Mouse (Mus musculus) urinary bladder, postnatal 25 days (tissue): ENCODE measurements at regions not wholly inside any gene's neighbourhood (a gene's known extent, or its start where the extent isn't known, plus 50 kb on each side); places are given as distances from the start of the nearest gene placed in this dataset.
"Not testable (repeated sequence)": the region's sequence is repeated elsewhere in the genome, so short reads cannot be mapped to it uniquely, and the experiment has no call there.

Experiments used
- DNase-seq: peaks from one replicate; pipeline ENCODE4 v3.0.0; 2022; ENCODE audit warnings: low spot score

DNA sequence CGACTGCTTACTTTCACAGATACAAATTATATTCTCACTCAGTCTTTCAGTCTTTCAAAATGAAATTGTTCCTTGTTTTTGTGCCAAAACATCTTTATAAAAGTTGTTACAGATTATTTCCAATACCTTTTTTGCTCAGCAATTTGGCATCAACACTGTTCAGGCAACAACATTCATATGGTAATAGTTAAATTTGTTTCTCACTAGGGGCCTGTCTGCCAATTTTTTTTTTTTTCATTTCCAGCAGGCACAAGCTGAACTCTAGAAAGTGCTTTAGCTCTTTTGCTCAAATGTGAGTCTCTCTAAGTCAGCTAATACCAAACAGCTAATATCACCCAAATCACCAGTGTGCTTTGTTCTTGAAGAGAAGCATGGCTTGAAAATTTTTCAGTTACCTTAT lies 199.4 kb downstream of the Antxr2 start:
- DNase-seq, result no peak

DNA sequence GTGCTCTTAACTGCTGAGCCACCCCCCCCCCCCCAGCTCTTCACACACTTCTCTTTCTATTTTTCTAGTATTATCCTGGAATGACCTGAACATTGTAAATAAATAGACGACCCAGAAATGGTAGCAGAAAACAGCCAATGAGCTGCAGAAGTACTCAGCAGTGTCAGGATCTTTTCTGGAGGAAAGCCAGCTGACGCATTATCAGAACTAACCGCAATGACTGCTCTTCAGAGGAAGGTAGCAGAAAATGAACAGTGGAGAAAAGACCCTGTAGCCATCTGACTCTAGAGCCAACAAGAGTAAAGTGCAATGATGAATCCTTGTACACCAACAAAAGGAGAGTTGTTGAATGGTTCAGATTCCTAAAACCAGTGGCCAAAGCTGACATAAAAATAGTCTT lies 213.4 kb downstream of the Antxr2 start:
- DNase-seq, result no peak

DNA sequence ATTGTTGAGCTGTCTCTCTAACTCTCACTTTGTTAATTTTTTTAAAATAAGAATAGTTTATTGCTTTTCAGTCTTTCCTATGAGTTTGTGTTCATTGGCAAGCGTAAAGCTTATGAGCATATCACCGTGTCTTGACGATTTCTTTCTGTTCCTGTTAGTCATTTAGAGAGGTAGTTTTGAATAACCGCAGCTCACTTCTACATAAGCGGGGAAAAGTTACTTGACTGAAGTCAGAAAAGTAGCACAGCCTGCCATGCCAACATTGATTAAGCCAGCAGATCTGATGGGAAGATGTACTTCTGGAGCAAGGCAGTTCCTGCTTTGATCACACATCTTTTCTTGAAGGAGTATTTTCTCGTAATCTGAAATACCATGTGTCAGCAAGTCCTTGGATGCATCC lies 215.5 kb downstream of the Antxr2 start:
- no peak for DNase-seq

DNA sequence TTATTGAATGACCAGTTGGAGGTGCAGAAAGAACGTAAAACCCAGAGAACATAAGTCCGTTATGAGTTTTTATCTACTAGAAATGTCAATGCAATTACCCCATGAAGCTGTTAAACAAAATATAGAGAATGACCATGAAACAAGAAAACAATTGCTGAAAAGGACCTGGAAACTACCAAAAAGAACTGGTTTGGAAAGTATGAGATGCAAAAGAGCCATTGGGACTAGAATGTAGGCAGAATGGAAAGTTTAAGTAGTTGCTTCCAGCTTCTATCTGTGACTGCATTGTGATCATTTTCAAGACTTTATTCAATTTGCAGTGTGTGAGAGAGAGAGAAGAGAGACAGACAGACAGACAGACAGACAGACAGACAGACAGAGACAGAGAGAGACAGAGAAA lies 216.1 kb downstream of the Antxr2 start:
- no peak for DNase-seq

DNA sequence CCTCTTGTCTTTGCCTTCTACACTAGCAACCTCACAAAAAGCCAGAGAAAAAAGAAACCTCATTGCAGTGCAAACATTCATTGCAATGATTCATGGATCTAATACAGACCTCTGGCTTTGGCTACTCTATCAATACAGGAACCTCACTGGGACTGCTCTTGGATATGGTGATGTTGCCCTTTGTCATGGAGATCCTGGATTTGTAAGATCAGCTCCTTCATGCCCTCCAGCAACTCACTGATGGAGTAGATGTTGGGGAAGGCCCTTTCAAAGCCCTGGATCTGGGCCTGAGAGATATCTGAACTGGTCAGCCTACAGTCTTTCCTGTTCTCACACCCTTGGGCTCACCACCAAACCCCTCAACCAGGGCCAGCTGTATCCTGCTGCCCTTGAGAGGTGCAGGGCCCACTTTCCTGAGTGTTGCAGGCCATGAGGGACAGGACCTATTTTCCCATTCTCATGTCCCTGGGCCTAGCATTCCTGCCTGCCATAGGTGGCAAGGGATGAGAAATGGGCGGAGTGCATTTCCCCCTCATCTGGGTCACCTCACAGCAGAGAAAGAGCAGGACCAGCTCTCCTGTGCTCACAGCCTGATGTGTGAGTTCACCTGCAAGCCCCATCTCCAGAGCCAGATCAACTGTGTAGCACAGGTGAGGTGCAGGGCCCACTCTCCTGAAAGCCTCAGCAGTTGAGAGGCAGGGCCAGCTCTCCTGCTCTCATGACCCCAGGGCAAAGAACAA lies 218.1 kb downstream of the Antxr2 start:
- no peak for DNase-seq

DNA sequence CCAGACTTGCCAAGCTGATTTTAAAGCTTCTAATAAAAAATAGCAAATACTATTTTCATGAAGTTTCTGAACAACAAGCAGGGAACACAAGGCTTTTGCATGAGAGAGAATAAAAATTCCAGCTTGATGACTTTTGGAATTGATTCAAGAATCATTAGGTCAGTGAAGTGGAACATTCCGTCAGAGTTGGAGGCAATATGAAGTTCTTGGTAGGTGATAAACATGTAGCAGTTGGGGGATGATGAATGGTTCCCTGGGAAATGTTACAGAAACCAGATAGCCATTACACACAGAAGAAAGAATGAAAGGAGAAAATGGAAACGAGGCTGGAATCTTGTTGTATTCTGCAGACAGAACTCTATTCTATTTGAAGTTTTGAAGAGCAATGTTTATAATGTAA lies 221.8 kb downstream of the Antxr2 start:
- DNase-seq, result no peak

DNA sequence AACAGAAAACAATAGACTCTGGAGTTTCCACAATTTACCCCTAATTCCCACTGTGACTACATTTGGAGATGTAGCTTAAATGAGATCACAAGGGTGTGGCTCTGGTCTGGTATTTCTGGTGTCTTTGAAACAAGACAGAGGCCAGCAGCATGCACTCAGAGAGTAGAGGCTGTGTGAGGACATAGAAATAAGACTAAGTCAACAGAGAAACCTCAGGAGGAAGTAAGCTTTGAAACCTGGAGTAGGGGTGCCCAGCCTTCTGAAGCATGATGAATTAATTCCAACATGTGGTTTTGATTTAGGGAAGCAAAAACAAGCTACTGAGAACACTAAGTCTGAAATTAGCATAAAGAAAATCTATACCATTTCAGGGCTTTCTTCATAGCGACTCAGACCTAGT lies 223.7 kb downstream of the Antxr2 start:
- DNase-seq, result no peak

DNA sequence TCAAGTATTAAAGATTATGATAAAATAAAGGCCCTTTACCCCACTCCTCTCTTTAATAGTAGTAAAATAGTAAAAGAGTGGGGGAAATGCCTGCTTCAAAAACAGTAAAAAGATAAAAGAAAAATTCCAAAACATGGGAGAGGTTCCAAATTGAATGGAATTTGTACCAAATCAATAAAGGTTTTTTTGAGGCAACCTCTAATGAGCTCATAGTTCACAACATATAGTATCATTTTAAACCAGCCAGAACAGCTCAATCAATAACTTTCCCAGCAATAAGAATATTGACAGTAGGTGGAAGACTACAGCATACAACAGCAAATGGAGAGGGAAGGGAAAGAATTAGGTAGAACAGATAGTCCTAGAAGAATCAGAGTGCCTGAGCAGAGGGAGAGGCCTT lies 224.1 kb downstream of the Antxr2 start:
- DNase-seq, result no peak

DNA sequence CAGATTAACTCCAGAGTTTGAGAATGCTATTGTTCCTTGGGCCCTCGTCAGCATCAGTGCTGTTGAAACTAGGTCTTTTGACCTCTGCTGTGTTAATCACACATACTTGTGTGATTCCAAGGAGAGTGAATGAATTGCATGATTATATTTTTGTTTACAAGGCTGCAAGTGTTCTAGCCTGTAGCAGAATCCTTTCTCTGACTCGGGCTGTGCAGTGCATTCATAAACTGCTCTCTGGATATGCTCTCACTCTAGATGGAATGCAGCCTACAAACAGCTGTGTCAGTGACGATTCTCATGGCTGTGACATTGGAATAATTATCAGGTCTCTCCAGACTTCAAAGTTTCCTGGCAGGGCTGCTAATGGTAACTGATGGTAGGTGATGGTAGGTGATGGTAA lies 230.8 kb downstream of the Antxr2 start:
- DNase-seq, result no peak

DNA sequence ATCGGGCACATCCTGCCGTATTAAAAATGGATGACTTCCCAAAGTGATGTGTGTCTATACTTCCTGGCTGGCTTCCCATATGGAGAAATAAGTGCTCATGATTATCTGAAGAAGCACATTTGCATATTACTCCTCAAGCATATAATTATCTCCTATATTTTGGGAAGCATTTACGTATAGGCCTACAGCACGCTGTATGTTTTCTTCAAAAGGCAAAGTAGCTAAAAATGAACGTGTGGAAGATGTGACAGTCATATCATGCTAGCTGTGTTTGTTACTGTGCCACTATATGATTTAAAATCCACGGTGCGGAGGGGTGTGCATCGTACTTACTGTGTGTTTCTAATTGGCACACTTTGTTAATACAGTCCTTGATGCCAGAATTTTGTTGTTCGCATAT lies 242.7 kb downstream of the Antxr2 start:
- DNase-seq, result no peak

DNA sequence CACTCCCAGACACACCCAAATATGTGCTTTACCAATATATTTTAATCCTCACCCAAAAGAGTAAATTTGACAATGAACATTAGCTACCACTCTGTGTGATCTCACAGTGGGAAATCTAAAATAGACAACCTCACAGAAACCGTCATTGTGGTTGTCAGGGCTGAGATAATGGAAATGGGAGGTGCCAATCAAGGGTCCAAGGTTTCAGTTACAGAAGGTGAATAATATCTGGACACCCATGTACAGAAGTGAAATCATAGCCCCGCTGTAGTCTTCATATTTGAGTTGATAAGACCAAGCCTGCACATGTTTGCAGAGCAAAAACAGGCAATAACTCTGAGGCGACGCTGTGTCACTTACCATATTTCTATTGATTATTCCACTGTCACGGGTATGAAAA lies 243.8 kb downstream of the Antxr2 start:
- DNase-seq, result no peak

DNA sequence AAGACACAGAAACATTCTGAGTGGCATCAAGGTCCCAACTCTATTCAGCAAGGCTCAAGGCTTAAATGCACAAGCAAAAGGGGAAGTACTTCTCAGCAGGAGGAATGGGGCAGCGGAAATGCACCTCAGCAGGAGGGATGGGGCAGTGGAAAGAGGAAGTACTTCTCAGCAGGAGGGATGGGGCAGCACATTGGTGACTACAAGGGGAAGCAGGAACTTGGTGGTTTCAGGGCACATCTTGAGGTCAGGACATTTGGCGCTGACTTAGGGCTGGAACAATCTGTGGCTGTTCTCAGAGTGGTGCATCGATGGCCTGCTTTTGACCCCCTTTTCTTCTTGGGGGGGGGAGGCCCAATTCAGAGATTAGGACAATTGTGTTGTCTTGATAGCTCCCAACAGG lies 255.7 kb downstream of the Antxr2 start:
- not testable (repeated sequence) for DNase-seq

DNA sequence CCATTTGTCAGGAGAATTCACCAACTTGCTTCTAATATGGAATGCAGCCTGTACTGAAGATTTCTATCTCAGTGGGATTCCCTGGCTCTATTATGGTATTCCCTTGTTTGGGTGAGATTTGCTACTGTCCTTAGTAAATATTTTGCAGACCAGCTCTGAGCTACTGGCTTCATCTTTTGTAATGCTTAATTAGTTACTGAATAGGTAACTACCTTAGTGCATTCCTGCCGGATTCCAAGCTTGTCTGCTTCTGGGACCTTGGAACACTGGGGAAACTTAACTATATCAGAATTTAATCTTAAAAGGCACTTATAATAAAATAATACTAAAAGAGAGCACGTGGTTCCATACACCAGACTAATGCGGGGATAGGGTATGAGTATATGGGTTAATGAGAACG lies 257.4 kb downstream of the Antxr2 start:
- DNase-seq, result not testable (repeated sequence)

DNA sequence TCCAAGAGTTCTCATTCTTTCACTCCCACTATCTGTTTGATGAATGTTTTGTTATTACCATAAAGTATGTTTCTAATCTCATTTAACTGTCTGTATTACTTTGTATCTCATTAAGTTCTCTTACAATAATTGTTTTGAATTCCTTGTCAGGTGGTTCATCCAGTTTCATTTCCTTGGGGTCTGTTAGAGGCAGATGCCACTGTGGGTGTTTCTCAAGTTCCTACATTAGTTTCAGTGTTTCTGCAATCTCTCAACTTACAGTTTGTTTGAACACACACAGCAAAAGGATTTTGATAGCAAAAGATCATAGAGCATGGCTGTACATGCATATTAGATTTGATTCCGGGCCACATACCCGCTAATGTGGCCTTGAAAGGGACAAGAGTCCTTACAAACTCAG lies 280.5 kb upstream of the Gk2 start:
- no peak for DNase-seq

DNA sequence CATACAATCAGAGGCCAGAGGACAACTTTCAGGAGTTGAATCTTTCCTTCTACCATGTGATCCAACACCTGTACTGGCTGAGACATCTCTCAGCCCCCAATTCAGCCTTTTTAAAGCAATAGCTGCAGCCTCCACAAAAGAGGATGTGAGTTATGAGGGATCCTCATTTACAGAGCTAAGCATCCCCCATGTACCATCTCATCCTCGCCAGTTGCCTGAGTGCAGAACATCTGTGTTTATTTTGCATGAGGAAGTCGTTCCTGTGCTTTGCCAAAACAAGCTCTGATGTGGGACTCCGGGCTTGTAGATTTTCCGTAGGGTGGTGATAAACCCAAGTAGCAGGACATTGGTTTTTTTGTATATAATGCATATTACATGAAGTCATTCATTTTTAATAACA lies 274.1 kb upstream of the Gk2 start:
- no peak for DNase-seq

DNA sequence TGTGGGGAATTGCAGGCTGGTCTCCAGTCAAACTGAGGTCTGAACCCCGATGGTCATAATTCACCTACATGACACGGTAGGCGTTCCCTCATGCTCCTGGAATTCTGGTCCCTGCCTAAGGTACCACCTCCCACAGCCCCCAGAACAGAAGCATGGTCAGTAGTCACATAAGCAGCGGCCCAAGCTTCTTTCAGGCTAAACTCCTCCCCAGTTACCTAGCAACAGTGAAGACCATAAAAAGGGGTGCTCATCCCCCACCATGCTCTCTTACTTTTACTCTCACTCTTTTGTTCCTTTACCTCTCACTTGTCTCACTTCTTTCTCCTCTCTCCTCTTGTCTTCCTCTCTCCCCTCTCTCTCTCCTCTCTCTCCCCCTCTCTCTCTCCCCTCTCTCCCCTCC lies 262.5 kb upstream of the Gk2 start:
- DNase-seq, result not testable (repeated sequence)

DNA sequence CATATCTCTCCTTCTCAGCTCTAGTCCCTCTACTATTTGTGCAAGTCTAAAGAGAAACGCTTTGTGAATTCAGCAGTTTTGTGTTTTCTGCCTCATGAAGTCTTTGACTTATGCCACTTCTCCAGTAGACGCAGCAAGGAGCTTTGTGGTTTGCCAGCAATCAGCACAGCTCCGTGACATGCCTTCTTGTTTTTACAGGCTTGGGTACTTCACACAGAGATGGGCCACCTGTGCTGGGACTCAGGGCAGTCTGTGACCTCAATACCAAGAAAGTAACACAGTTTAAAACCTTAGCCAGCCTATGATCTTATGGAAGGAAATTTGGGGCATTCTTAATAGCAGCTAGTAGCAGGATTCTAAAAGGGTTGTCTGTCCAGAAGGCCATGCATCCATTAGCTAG lies 248.4 kb upstream of the Gk2 start:
- no peak for DNase-seq

DNA sequence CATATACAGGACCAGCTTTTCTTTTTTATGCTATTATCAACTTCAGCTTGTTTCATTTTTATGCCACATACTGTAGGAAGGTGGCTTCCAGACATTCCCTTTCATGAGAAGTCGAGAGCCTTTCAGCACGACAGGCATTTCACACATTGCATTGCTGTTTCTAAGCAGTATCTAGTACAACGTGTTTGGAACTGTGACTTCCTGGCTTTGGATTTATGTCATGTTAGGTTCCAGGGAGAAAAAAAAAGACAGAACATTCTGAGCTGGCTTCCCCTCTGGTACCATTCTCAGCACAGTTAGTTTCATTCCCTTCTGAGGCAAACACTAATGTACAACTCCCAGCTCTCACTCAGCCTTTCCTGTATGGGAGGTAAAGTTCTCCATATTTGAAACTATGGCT lies 243.7 kb upstream of the Gk2 start:
- DNase-seq, result no peak

DNA sequence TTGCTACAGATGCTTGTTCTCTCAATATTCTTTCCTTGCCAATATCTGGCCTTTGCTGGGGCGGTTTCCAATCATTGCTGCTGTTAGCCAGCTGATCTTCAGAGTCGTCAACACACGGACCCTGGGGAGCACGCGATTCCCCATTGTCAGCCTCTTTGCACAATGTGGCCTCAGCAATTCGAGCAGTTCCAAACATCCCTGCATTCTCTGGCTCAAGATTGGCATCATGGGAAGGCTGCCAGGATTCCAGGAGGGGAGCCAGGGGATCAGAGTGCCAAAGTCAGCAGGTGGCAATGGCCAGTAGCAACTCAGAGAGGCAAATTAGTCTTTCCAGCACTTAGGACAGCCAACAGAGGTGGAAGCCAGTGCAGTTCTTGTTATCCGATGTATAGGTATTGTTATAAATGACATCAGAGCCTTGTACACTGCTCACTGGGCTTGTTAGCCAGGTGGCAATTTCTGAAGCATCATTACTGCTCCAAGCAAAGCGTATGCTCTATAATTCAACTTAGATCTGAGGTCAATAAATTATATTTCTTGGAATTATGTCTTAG lies 240.8 kb upstream of the Gk2 start:
- peak; percentile 3 for DNase-seq

DNA sequence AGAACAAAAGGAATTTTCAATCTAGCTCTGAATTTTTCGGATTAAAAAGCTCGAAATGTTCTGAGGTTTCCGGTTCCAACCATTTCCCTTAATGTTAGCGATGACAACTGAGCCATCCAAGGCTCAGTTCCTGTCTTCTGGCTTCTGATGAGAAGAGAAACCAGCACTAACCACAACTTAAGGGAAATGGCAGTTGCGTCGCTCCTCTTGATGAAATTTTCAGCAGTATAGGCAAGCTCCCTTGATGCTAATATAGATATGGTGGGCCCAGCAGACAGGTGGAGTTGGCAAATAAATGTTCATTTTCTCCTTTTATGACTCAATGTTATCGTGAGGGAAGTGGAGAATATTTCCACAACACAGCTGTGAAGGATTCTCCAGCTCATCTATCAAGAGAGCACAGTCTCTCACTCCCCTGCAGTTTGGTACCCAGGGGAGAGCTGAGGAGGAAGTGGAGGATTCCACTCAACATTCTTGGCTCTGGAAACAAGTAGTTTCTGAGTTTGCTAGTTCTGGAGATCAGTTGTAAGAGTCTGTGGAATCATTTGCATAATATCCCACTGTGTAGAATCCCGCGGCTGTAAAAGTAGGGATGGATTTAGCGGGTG lies 236.6 kb upstream of the Gk2 start:
- DNase-seq, result no peak

DNA sequence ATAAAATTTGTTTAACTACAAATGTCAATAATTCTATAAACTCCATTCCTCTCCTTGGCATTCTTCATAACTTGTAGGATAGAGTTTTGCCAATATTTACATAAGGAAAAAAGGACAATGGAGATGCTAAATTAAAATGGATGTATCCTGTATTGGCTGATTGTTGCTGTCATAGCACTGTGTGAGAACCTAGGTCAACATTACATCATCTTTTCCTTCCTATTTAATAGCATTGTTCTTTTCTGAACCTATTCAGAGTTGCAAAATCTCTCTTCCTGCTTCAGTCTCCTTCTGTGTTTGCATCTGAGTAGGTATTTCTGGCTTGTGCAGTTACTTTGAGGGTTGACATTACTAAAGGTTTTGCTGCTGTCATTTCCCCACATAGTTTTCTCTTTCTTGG lies 228.6 kb upstream of the Gk2 start:
- DNase-seq, result no peak

DNA sequence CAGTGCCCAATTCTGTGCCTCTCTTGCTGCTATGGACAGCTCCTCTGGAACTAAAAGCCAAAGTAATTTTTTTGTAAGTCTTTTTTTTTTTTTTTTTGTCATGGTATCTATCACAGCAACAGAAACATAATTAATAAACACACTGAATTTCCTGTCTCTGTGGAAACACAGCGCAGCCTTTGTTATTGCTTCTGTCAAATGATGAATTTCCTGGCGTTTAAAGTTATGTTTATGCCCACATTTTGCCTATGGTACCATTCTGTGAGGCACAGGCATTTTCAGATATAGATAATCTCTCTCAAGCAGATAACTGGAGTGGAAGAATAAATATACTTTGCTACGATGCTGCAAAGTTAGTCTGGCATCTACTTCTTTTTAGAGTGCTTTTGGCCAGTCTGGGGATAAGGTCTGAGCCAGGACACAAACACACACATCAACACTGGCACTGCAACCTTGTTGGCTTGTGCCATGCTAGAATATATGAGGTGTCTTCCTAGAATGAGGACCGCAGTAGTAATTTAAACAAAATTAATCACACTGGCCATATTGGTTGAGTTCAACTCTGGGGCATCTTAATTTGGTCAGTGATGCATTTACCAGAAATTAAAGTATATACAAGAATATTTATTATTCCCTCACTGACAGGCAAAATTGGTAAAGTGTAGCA lies 227.9 kb upstream of the Gk2 start:
- DNase-seq, result no peak

DNA sequence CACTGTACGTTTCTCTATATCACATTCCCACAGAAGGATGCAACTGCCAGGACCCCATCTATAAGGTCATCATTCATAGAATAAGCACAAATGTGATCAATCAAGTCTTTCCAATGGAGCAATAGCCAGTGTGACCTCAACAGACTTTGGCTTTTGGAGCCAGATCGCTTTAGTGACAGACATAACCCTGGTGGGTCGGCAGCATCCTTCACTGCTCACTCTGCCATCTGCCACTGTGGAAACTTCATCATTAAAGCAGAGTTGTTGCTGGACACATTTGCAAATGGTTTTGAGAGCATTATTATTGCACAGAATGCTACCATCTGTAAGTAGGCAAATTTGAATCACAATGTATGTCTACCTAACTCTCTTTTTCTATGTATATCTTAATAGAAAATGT lies 212.9 kb upstream of the Gk2 start:
- no peak for DNase-seq
